Mouse (Mus musculus) monocyte, adult 5-6 weeks (primary cell): ENCODE results near the gene Ttc17. TPM values are rescaled to one million over a fixed set of nuclear protein-coding genes. Genes with fewer than 3 reads are reported as not detected.
"Not testable (repeated sequence)": the region's sequence is repeated elsewhere in the genome, so short reads cannot be mapped to it uniquely, and the experiment has no call there.

Source experiments
- ATAC-seq: fragments of 153-309, 156-312 bp; replicated peaks from 2 replicates; pipeline ENCODE4 v1.8.0; 2017; ENCODE audit warnings: mild to moderate bottlenecking; ENCODE audit not compliant: low TSS enrichment, insufficient number of reproducible peaks, severe bottlenecking, poor library complexity, low FRiP score
- total RNA-seq: library from RNA; stranded (forward); fragments of 200-1000, 200-491, 200-594 nt; gene quantifications from 3 replicates; pipeline ENCODE4 v1.2.3, GENCODE M21; 2017

Ttc17 gene
- total RNA-seq, 1 experiment from 2014 or later = 39.2 TPM

- ATAC-seq = no peak
These were observed 18.6 kb downstream of the Ttc17 start for GRCm38 (mm10) chr2:94387846-94388245.

DNA sequence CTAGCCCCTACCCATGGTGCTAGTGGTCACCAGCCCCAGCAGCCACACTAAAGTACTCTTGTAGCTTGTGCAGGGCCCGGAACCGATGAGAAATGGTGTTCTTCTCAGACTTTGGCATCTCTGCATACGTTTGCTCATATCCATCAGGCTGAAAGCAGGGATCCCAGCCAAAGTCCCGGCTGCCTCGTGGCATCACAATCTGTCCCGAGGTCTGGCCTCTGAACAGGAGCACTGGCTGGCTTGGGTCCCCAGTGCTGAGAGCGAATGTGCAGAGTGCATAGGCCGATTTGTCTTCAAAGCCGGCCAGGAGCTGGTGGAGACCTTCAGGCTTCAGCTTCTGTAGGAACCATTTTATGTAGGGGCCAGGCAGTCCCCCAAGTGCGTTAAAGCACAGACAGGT lies 22.0 kb downstream of the Ttc17 start:
- not testable (repeated sequence) for ATAC-seq

DNA sequence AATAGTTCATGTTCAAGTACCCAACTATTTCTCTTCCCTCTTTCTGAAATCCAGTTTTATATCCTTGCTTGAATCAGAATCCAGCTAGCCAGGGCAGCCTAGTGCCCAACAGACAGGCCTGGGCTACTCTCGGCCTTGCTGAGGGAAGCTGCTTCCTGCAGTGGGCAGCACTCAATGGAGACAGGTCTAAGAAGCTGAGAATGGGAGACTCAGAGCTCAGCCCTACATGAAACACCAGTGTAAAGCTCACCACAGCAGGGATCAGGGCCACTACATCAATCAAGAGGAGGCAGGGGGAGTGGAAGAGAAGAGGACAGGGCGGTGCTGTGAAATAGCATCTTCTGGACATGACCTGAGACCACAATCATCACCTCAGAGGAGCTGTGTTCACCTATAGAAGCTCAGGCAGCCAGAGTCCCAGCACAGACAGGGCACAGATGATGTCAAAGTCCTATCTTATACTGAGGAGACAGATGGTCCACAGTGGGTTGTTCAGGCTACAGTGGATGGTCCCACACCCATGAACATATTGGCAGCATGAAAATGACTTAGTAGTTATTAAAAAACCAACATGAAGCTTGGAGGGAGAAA lies 25.3 kb downstream of the Ttc17 start:
- no peak for ATAC-seq

DNA sequence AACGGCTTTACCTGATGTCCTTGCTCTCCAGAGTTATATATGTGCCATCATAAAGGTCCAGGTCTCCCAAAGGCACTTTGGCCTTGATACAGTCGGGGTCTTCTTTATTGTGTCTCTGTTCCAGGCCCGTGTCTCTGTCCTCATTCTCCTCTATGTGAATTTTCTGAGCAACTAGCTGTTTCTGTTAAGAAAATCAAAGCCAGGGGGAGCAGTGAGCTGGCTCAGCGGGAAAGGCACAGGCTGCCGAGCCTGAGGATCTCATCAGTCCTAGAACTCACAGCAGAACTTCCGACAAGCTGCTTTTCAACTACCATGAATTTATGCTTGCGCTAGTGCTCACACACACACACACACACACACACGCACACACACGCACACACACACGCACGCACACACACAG lies 27.8 kb downstream of the Ttc17 start:
- ATAC-seq = no peak

GRCm38 (mm10) chr2:94371093-94371492 lies 35.4 kb downstream of the Ttc17 start:
- ATAC-seq = no peak

DNA sequence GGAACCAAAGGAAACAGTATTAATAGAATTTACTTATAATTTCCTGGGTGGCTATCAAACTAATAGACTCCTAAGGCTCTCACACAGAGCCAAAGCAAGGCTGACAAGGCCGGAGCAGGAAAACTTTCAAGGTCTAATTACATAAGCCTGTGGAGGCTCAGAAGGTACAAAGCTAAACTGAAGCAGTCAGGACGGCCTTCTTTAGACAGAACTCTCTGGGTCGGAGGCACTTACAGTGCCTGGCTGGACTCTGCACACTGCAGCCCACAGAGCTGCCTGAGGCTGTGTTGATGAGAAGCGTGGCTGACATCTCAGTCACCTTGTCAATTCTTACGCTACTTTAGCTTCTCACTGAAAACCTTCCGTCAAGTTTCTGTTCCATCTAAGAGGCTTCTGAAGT lies 42.7 kb downstream of the Ttc17 start:
- ATAC-seq = no peak

DNA sequence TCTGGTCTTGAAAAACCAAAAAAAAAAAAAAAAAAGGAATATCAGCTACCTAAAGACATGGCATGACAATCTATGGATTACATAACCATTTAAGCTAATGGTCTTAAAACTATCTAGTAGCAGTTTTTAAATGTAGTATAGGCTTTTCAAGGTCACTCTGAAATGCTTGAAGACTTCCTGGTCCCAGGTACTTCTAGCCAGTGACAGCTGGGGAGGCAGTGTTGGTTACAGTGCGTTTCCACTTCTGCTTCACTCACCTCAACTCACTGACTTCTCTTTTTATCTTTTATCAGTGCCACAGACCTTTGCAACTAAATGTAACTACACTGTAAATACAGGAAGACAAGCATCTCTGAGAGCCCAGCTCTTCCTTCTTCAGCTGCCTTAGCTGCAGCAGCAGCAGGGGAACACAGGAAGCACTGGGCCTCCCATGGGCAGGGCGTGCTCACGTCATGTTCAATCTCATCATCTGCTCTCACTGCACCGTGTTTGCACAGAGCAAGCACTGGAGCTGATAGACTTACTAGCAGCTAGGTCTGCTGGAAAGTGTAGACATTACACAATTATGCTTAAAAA lies 46.0 kb downstream of the Ttc17 start:
- 0 out of 2 replicates have a peak, but pooled peaks have one; percentile 31 for ATAC-seq

DNA sequence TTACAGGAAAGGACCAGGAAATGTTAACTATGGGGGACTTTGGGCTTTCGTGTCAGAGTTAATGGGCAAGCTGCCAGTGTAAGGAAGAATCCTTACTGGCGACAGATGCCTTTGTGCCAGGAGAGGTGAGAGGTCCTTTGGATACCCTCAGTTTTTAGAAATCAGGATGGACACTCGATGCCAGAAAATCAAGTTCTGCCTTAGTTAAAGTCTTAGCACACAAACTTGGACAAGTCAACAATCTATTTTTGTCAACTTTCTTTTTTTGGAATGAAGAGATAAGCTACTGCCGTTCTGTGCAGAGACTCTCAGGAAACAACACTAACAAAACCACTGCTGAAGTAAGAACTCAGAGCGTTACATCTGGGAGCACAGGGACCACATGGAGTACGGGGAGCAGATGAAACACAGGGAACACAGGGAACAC lies 58.3 kb downstream of the Ttc17 start:
- no peak for ATAC-seq

- ATAC-seq = no peak
These were observed 59.7 kb downstream of the Ttc17 start for GRCm38 (mm10) chr2:94346746-94347145.

GRCm38 (mm10) chr2:94344624-94345023 lies 61.9 kb downstream of the Ttc17 start:
- ATAC-seq = no peak

GRCm38 (mm10) chr2:94343290-94344285 lies 62.9 kb downstream of the Ttc17 start:
- ATAC-seq = no peak

DNA sequence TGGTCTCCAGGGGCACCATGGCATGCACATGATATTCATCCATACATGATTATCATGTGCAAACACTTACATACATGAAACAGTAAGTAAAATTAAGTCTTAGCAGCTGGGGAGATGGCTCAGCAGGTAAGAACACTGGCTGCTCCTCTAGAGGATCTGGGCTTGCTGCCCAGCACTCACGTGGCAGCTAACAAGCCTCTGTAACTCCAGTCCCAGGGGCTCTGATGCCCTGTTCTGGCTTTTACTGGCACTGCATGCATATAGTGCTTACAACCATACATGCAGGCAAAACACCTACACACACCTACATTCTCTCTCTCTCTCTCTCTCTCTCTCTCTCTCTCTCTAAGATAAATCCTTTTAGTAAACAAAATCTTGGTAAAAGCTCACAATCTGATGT lies 65.7 kb downstream of the Ttc17 start:
- ATAC-seq = no peak

DNA sequence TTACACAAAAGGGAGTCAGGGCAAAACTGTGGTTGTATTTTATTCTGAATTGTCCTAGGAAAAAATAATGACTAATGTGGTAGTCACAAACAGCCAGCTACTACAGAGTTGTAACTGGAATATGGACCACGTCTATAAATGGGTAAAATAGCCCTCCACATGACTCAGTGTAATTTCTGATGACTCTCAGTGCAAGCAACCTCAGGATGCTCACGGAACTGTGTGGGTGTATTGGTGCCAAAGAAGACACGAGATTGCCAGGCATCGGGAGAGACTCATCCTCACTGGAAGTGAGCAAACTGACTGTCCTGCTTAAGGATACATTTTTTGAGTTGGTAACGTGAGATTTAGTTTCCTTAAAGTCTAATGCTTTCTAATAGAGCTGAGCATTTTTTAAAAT lies 67.0 kb downstream of the Ttc17 start:
- no peak for ATAC-seq

DNA sequence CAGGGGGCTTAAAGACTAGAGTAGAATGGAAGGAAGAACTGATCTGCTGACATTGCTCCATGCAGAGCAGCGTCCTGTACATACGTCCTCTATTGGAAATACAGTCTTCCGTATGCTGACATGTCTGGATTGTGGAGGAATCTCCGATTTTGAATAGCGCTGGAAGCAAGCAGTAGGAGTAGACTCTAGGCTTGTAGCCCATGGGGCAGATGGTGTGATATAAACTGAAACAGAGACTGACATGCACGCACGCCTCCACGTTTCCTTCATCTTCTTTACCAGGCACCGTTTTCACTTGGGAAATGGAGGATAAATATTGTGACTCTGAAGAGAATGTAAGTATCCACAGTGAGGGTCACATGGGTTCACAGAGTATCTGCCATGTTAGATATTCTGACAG lies 70.2 kb downstream of the Ttc17 start:
- no peak for ATAC-seq

- ATAC-seq = no peak
These were observed 71.8 kb downstream of the Ttc17 start for GRCm38 (mm10) chr2:94334742-94335046.

GRCm38 (mm10) chr2:94333841-94334741 lies 72.4 kb downstream of the Ttc17 start:
- no peak for ATAC-seq

- no peak for ATAC-seq
These were observed 73.4 kb downstream of the Ttc17 start for GRCm38 (mm10) chr2:94333086-94333485.

- ATAC-seq = no peak
These were observed 77.2 kb downstream of the Ttc17 start for GRCm38 (mm10) chr2:94329336-94329735.

GRCm38 (mm10) chr2:94327836-94328235 lies 78.7 kb downstream of the Ttc17 start:
- no peak for ATAC-seq
